Mouse (Mus musculus) spleen, adult 2 months (tissue): ENCODE measurements around the gene Lpin1. TPM values are rescaled to one million over a fixed set of nuclear protein-coding genes. Genes with fewer than 3 reads are reported as not detected.

Source experiments
- DNase-seq, 2 experiments: peaks; one replicate each; pipeline versions ENCODE4 v3.0.0 to v3.0.0-alpha.2; 2012 to 2021; ENCODE audit warnings: low spot score in 2 of 2, low read depth in 1 of 2
- H3K27ac ChIP-seq: fragments of 200-500 bp; 2 replicates; pipeline ENCODE4 v1.5.1; 2012; ENCODE audit warnings: low read length, inconsistent platforms; ENCODE audit not compliant: insufficient read depth
- H3K27me3 ChIP-seq: fragments of 200-500 bp; 2 replicates; pipeline ENCODE4 v1.6.1; 2012; ENCODE audit warnings: mild to moderate bottlenecking, moderate library complexity, low read length, inconsistent platforms; ENCODE audit not compliant: control insufficient read depth, insufficient read depth
- H3K36me3 ChIP-seq: fragments of 200-500 bp; 2 replicates; pipeline ENCODE4 v1.6.1; 2012; ENCODE audit warnings: mild to moderate bottlenecking, low read length, inconsistent platforms; ENCODE audit not compliant: control insufficient read depth, insufficient read depth
- H3K4me1 ChIP-seq: fragments of 200-500 bp; 2 replicates; pipeline ENCODE4 v1.6.1; 2011; ENCODE audit warnings: inconsistent platforms; ENCODE audit not compliant: control insufficient read depth, insufficient read depth, insufficient read length
- H3K4me3 ChIP-seq: fragments of 200-500 bp; 2 replicates; pipeline ENCODE4 v1.5.1; 2011; ENCODE audit warnings: mild to moderate bottlenecking, inconsistent platforms; ENCODE audit not compliant: insufficient read depth, insufficient read length; ENCODE audit errors: extremely low read depth
- CTCF ChIP-seq: fragments of 200-500 bp; IDR thresholded peaks from 2 replicates; pipeline ENCODE4 v1.5.1; 2011; ENCODE audit warnings: mild to moderate bottlenecking, inconsistent platforms; ENCODE audit not compliant: insufficient read depth, insufficient read length, insufficient replicate concordance; ENCODE audit errors: extremely low read depth
- POLR2A ChIP-seq: fragments of 200-500 bp; IDR thresholded peaks from 2 replicates; pipeline ENCODE4 v1.6.1; 2011; ENCODE audit warnings: low read depth, low read length, inconsistent platforms
- WGBS: fragments of 180-500 bp; shearing (Covaris S2); methylation state at CpG from one replicate; pipeline ENCODE4 v1.1.7; 2018; 5-methylcytosine and 5-hydroxymethylcytosine counted together
- polyA plus RNA-seq: library from polyadenylated mRNA; depleted of rRNA; stranded (reverse); fragments of >200 nt; gene quantifications from 2 replicates; pipeline ENCODE4 v1.2.3, GENCODE M21; 2012

Lpin1 gene
- polyA plus RNA-seq, 1 experiment = 13.3 TPM

GRCm38 (mm10) chr12:16577665-16578233 lies 33.0 kb downstream of the Lpin1 start:
- no peak for DNase-seq
- H3K27me3 ChIP-seq = no peaks in the 10 kb centered on the region
- 82% methylated on average over 9 of the region's 9 CpGs for WGBS
- no peak overlapping the region for H3K27ac ChIP-seq
- H3K4me1 ChIP-seq = peaks cover under 1% of the 10 kb centered on the region; the same call in 1 of the 2 replicates
- no peak overlapping the region for H3K4me3 ChIP-seq
- H3K36me3 ChIP-seq = peaks cover 4% of the 10 kb centered on the region
- TF ChIP-seq POLR2A = no peak
- no peak for TF ChIP-seq CTCF

- WGBS = 97% methylated on average over 10 of the region's 10 CpGs
- peaks cover 5% of the 10 kb centered on the region; the same call in 1 of the 2 replicates for H3K4me1 ChIP-seq
- DNase-seq = no peak
- peaks cover 3% of the 10 kb centered on the region for H3K36me3 ChIP-seq
- H3K4me3 ChIP-seq = no peak overlapping the region
- no peak for TF ChIP-seq CTCF
- no peaks in the 10 kb centered on the region; the same call in 1 of the 2 replicates for H3K27me3 ChIP-seq
- H3K27ac ChIP-seq = no peak overlapping the region
These were observed 39.5 kb downstream of the Lpin1 start for GRCm38 (mm10) chr12:16571278-16571677.

DNA sequence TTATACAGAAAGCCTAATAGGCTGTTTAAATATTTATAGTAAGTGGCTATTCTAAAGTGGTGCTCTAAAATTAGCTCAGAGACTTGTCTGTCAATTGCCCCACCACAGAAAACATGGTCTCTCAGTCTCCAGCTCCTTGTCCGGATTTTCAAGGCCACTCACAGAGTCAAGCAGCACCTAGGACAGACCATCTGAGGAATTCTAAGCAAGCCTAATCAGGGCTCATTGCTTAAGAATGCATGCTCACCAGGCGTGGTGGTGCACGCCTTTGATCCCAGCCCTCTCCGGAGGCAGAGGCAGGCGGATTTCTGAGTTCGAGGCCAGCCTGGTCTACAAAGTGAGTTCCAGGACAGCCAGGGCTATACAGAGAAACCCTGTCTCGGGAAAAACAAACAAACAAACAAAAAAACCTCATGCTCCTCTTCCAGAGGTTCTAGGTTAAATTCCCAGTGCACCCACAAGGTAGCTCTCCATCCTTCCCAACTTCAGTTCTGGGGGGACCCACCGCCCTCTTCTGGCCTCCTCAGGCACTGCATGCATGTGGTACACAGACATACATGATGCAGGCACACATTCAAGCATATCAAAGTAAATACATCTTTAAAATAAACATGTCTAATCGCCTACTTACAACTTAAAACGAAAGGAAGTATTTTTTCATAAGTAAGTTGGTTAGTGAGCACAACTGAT lies 40.2 kb downstream of the Lpin1 start:
- DNase-seq = no peak
- Histone ChIP-seq H3K36me3 (peaks cover 3% of the 10 kb centered on the region), H3K4me3 (no peak overlapping the region), H3K27me3 (no peaks in the 10 kb centered on the region; the same call in 1 of the 2 replicates), H3K27ac (no peak overlapping the region), H3K4me1 (peaks cover 5% of the 10 kb centered on the region; the same call in 1 of the 2 replicates)
- 93% methylated on average over 10 of the region's 10 CpGs for WGBS
- TF ChIP-seq CTCF (peak; percentile 5; the same call in 1 of the 2 replicates), POLR2A (no peak)

GRCm38 (mm10) chr12:16568936-16569650 lies 41.7 kb downstream of the Lpin1 start:
- Histone ChIP-seq H3K4me3 (no peak overlapping the region), H3K4me1 (peaks cover 5% of the 10 kb centered on the region; the same call in 1 of the 2 replicates), H3K36me3 (peaks cover 3% of the 10 kb centered on the region), H3K27ac (peak overlapping the region; percentile 51; the same call in 1 of the 2 replicates), H3K27me3 (no peaks in the 10 kb centered on the region; the same call in 1 of the 2 replicates)
- DNase-seq = peak in 1 of 2 experiments; percentile 19
- no peak for TF ChIP-seq CTCF
- TF ChIP-seq POLR2A = no peak
- 10% methylated on average over 11 of the region's 11 CpGs for WGBS

- H3K4me3 ChIP-seq = no peak overlapping the region
- TF ChIP-seq POLR2A (no peak), CTCF (peak; percentile 81; the same call in 1 of the 2 replicates)
- peaks cover 3% of the 10 kb centered on the region for H3K36me3 ChIP-seq
- 33% methylated on average over 4 of the region's 4 CpGs for WGBS
- peak; percentile 52 to 66 for DNase-seq
- no peak overlapping the region for H3K27ac ChIP-seq
- H3K27me3 ChIP-seq = no peaks in the 10 kb centered on the region; the same call in 1 of the 2 replicates
- H3K4me1 ChIP-seq = peaks cover 5% of the 10 kb centered on the region; the same call in 1 of the 2 replicates
These were observed 42.3 kb downstream of the Lpin1 start for GRCm38 (mm10) chr12:16568496-16568895.

DNA sequence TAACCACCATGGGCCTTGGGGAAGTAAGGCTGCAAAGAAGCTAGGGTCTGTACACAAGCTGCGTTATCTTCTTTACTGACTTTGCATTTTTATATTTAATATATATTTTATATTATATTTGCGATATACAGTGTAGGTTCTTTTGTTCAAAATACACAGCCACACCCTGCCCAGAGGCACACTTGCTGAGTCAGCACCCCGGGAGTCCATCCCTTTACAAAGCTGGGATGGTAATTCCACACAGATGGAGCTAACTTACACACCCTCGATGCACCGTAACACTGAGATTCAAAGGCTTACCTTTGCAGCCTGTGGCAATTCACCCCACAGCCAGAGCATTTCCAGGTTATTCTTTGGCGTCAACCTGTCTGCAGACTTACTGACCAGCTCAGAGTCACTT lies 42.7 kb downstream of the Lpin1 start:
- H3K27me3 ChIP-seq = no peaks in the 10 kb centered on the region; the same call in 1 of the 2 replicates
- H3K27ac ChIP-seq = no peak overlapping the region
- TF ChIP-seq CTCF (no peak), POLR2A (no peak)
- DNase-seq = no peak
- peaks cover 1% of the 10 kb centered on the region for H3K36me3 ChIP-seq
- WGBS = 92% methylated on average over 6 of the region's 6 CpGs
- H3K4me1 ChIP-seq = peaks cover 5% of the 10 kb centered on the region; the same call in 1 of the 2 replicates
- H3K4me3 ChIP-seq = no peak overlapping the region
